In genomic region chr3:79629416-79629730, GRCm38 (mm10) we compare ENCODE assay signal across 8 mouse cellular contexts. TPM values are rescaled to one million over a fixed set of nuclear protein-coding genes. Genes with fewer than 3 reads are reported as not detected.
A peak's percentile ranks its signal among the peaks of the same experiment; 100 is the strongest.
DNase-seq lines count a peak whose midpoint lies in the region; ATAC-seq lines count a peak whose summit lies in the region.

TSS of gene Etfdh (minus strand) at chr3:79629500.

- ATAC-seq in lung, embryonic 15.5 days (ENCODE audit: borderline replicate concordance, extremely low read depth, low FRiP score, low TSS enrichment) = peak; percentile 71

- H3K9ac ChIP-seq in lung, embryonic 15.5 days = peak within 1 kb of the TSS; percentile 64

- peak within 1 kb of the TSS; percentile 95 for H3K27ac ChIP-seq in hindbrain, embryonic 10.5 days
- peak within 1 kb of the TSS; percentile 85 for H3K27ac ChIP-seq in lung, embryonic 15.5 days

- H3K4me1 ChIP-seq in hindbrain, embryonic 10.5 days (replicated peaks) = peaks cover 20% of the 10 kb centered on the region; the same call in 1 of the 2 replicates
- peaks cover 10% of the 10 kb centered on the region for H3K4me1 ChIP-seq in lung, embryonic 15.5 days

- peak within 1 kb of the TSS; percentile 72 for H3K4me2 ChIP-seq in lung, embryonic 15.5 days

- WGBS in hindbrain, embryonic 10.5 days = 2% methylated on average over 11 of the region's 11 CpGs
- WGBS in lung, embryonic 15.5 days = 0% methylated on average over 11 of the region's 11 CpGs

- DNase-seq in adrenal gland, adult 8-10 months = peak; percentile 66
- peak; percentile 93 to 97 for DNase-seq in cerebellum, postnatal 14 days
- peak; percentile 38 to 51 for DNase-seq in frontal cortex, adult 2 months (ENCODE audit: extremely low spot score in 1 of 2, low spot score in 1 of 2)
- peak; percentile 68 for DNase-seq in hindbrain, embryonic 10.5 days (ENCODE audit: low spot score)
- DNase-seq in layer of hippocampus, adult 9-11 months = peak; percentile 80
- DNase-seq in ovary, postnatal 10 days (ENCODE audit: low spot score) = peak; percentile 46
- DNase-seq in B cell, adult 2 months = no peak

- peaks cover 33% of the 10 kb centered on the region for H3K36me3 ChIP-seq in hindbrain, embryonic 10.5 days
- peaks cover 26% of the 10 kb centered on the region for H3K36me3 ChIP-seq in lung, embryonic 15.5 days

- peaks cover 18% of the 10 kb centered on the region for H3K9me3 ChIP-seq in hindbrain, embryonic 10.5 days
- no peaks in the 10 kb centered on the region for H3K9me3 ChIP-seq in lung, embryonic 15.5 days

- H3K4me3 ChIP-seq in hindbrain, embryonic 10.5 days = peak within 1 kb of the TSS; percentile 81
- peak within 1 kb of the TSS; percentile 63 for H3K4me3 ChIP-seq in lung, embryonic 15.5 days

- no peaks in the 10 kb centered on the region for H3K27me3 ChIP-seq in hindbrain, embryonic 10.5 days (ENCODE audit: insufficient read depth, poor library complexity, severe bottlenecking)
- H3K27me3 ChIP-seq in lung, embryonic 15.5 days = no peaks in the 10 kb centered on the region

RNA-seq across cellular contexts. Expression of gene Etfdh, which starts in this region (rescaled TPM):
- total RNA-seq in adrenal gland, adult 8-10 months (2022) = 100 to 1,000 TPM; 103 to 174 (median 153) TPM
- polyA plus RNA-seq in frontal cortex, adult 2 months (2012; rRNA removed) = 26.8 and 29.2 TPM in 2 replicates
- 43.1 and 45.2 TPM in 2 replicates for polyA plus RNA-seq in hindbrain, embryonic 10.5 days (2016; fragmentation: Nextera tagmentation; extraction: Ambion mirVana)
- polyA plus RNA-seq in lung, embryonic 15.5 days (2015; fragmentation: Nextera tagmentation; extraction: Ambion mirVana) = 53.6 and 55.6 TPM in 2 replicates

Comparison
In these comparisons a context has a peak if more than half of its experiments do, and no peak if none do; other contexts are left out.
1. DNase-seq: peak in adrenal gland, adult 8-10 months (single experiment), cerebellum, postnatal 14 days (2 of 2), frontal cortex, adult 2 months (2 of 2), hindbrain, embryonic 10.5 days (single experiment), layer of hippocampus, adult 9-11 months (single experiment) and ovary, postnatal 10 days (single experiment); none in B cell, adult 2 months (0 of 2).